Mouse (Mus musculus) neural tube, embryonic 14.5 days (tissue): ENCODE measurements around the gene Gm45713. TPM values are rescaled to one million over a fixed set of nuclear protein-coding genes. Genes with fewer than 3 reads are reported as not detected.

ENCODE experiments used
- ATAC-seq: fragments of 200-750 bp; cut with Nextera tagmentation; 2 replicates; pipeline ENCODE4 v1.8.0; 2017; ENCODE audit warnings: low read depth, mild to moderate bottlenecking, moderate TSS enrichment, moderate library complexity
- H3K27ac ChIP-seq: fragments of 300-500 bp; sonication (generic); 2 replicates; pipeline ENCODE4 v1.5.1; 2014; ENCODE audit warnings: low read depth, mild to moderate bottlenecking, control low read depth, low read length, moderate library complexity, mixed read lengths
- H3K27me3 ChIP-seq: fragments of 300-500 bp; sonication (generic); 2 replicates; pipeline ENCODE4 v1.6.1; 2014; ENCODE audit warnings: low read length; ENCODE audit not compliant: control insufficient read depth, insufficient read depth
- H3K36me3 ChIP-seq: fragments of 300-500 bp; sonication (generic); 2 replicates; pipeline ENCODE4 v1.6.1; 2014; ENCODE audit warnings: low read length, mixed read lengths; ENCODE audit not compliant: control insufficient read depth, insufficient read depth
- H3K4me1 ChIP-seq: fragments of 300-500 bp; sonication (generic); 2 replicates; pipeline ENCODE4 v1.6.1; 2014; ENCODE audit warnings: low read length; ENCODE audit not compliant: control insufficient read depth, insufficient read depth
- H3K4me2 ChIP-seq: fragments of 300-500 bp; sonication (generic); 2 replicates; pipeline ENCODE4 v1.6.1; 2014; ENCODE audit warnings: mild to moderate bottlenecking, low read depth, low read length, control low read depth
- H3K4me3 ChIP-seq: fragments of 300-500 bp; sonication (generic); 2 replicates; pipeline ENCODE4 v1.5.1; 2014; ENCODE audit warnings: low read depth, low read length, control low read depth, mixed read lengths
- H3K9ac ChIP-seq: fragments of 300-500 bp; sonication (generic); replicated peaks from 2 replicates; pipeline ENCODE4 v1.6.1; 2014; ENCODE audit warnings: low read depth, mild to moderate bottlenecking, control low read depth, low read length, mixed read lengths
- H3K9me3 ChIP-seq: fragments of 300-500 bp; sonication (generic); 2 replicates; pipeline ENCODE4 v1.6.1; 2016; ENCODE audit warnings: low read length; ENCODE audit not compliant: control insufficient read depth
- WGBS: fragments of 180-500 bp; shearing (Covaris S2); extraction: QIAGEN DNeasy Blood & Tissue Kit; methylation state at CpG from one replicate; pipeline ENCODE4 v1.1.7; 2014; 5-methylcytosine and 5-hydroxymethylcytosine counted together
- polyA plus RNA-seq: library from polyadenylated mRNA; unstranded; fragments of >200 nt; fragmentation: Nextera tagmentation; extraction: Ambion mirVana; gene quantifications from 2 replicates; pipeline ENCODE4 v1.2.1, GENCODE M21; 2014

Gene Gm45713
- polyA plus RNA-seq, 1 experiment from 2014 or later: not detected

- Histone ChIP-seq H3K27ac (no peak overlapping the region), H3K4me2 (no peak overlapping the region), H3K9me3 (no peaks in the 10 kb centered on the region), H3K36me3 (no peaks in the 10 kb centered on the region), H3K4me3 (no peak overlapping the region), H3K4me1 (peaks cover 5% of the 10 kb centered on the region), H3K27me3 (no peaks in the 10 kb centered on the region), H3K9ac (no peak overlapping the region)
- WGBS: 76% methylated on average over 4 of the region's 4 CpGs
- no peak for ATAC-seq
Observed at GRCm38 (mm10) chr7:45150321-45150720, 14.3 kb upstream of the Gm45713 start.

- H3K9me3 ChIP-seq: no peaks in the 10 kb centered on the region
- no peaks in the 10 kb centered on the region; the same call in 1 of the 2 replicates for H3K4me1 ChIP-seq
- H3K36me3 ChIP-seq: no peaks in the 10 kb centered on the region
- no peak overlapping the region for H3K27ac ChIP-seq
- H3K4me3 ChIP-seq: no peak overlapping the region
- H3K4me2 ChIP-seq: no peak overlapping the region
- 31% methylated on average over 6 of the region's 6 CpGs for WGBS
- H3K9ac ChIP-seq: no peak overlapping the region
- H3K27me3 ChIP-seq: no peaks in the 10 kb centered on the region
- no peak for ATAC-seq
Observed at GRCm38 (mm10) chr7:45149545-45149944, 13.5 kb upstream of the Gm45713 start.

- Histone ChIP-seq H3K36me3 (no peaks in the 10 kb centered on the region; the same call in 1 of the 2 replicates), H3K4me1 (no peaks in the 10 kb centered on the region; the same call in 1 of the 2 replicates), H3K4me3 (no peak overlapping the region), H3K27me3 (no peaks in the 10 kb centered on the region), H3K4me2 (no peak overlapping the region), H3K9ac (no peak overlapping the region), H3K9me3 (no peaks in the 10 kb centered on the region), H3K27ac (no peak overlapping the region)
- 58% methylated on average over 4 of the region's 4 CpGs for WGBS
- ATAC-seq: no peak
Observed at GRCm38 (mm10) chr7:45148534-45149098, 12.6 kb upstream of the Gm45713 start.

GRCm38 (mm10) chr7:45147899-45148298, 11.9 kb upstream of the Gm45713 start:
- Histone ChIP-seq H3K27me3 (no peaks in the 10 kb centered on the region), H3K4me2 (no peak overlapping the region), H3K4me3 (no peak overlapping the region), H3K36me3 (no peaks in the 10 kb centered on the region; the same call in 1 of the 2 replicates), H3K9ac (no peak overlapping the region), H3K9me3 (no peaks in the 10 kb centered on the region), H3K27ac (no peak overlapping the region), H3K4me1 (no peaks in the 10 kb centered on the region)
- 86% methylated on average over 11 of the region's 11 CpGs for WGBS
- ATAC-seq: no peak

GRCm38 (mm10) chr7:45147267-45147666, 11.2 kb upstream of the Gm45713 start:
- ATAC-seq: no peak
- Histone ChIP-seq H3K4me1 (no peaks in the 10 kb centered on the region), H3K4me2 (no peak overlapping the region), H3K27ac (no peak overlapping the region), H3K36me3 (no peaks in the 10 kb centered on the region; the same call in 1 of the 2 replicates), H3K9me3 (no peaks in the 10 kb centered on the region), H3K9ac (no peak overlapping the region), H3K27me3 (no peaks in the 10 kb centered on the region), H3K4me3 (no peak overlapping the region)
- 92% methylated on average over 11 of the region's 11 CpGs for WGBS

GRCm38 (mm10) chr7:45145460-45145859, 9.4 kb upstream of the Gm45713 start:
- no peak overlapping the region for H3K4me2 ChIP-seq
- no peak overlapping the region for H3K27ac ChIP-seq
- ATAC-seq: no peak
- no peaks in the 10 kb centered on the region for H3K27me3 ChIP-seq
- H3K9ac ChIP-seq: no peak overlapping the region
- H3K9me3 ChIP-seq: no peaks in the 10 kb centered on the region
- H3K4me1 ChIP-seq: no peaks in the 10 kb centered on the region
- H3K36me3 ChIP-seq: no peaks in the 10 kb centered on the region; the same call in 1 of the 2 replicates
- H3K4me3 ChIP-seq: no peak overlapping the region
- WGBS: 92% methylated on average over 8 of the region's 8 CpGs

GRCm38 (mm10) chr7:45144368-45145174, 8.5 kb upstream of the Gm45713 start:
- 85% methylated on average over 13 of the region's 13 CpGs for WGBS
- no peak overlapping the region for H3K9ac ChIP-seq
- H3K27ac ChIP-seq: no peak overlapping the region

GRCm38 (mm10) chr7:45141914-45142313, 5.9 kb upstream of the Gm45713 start:
- no peaks in the 10 kb centered on the region for H3K9me3 ChIP-seq
- H3K27me3 ChIP-seq: peaks cover 2% of the 10 kb centered on the region; the same call in 1 of the 2 replicates
- no peak overlapping the region for H3K4me2 ChIP-seq
- no peak overlapping the region for H3K9ac ChIP-seq
- H3K4me3 ChIP-seq: no peak overlapping the region
- H3K36me3 ChIP-seq: no peaks in the 10 kb centered on the region; the same call in 1 of the 2 replicates
- no peaks in the 10 kb centered on the region for H3K4me1 ChIP-seq
- no peak for ATAC-seq
- H3K27ac ChIP-seq: no peak overlapping the region
- WGBS: 96% methylated on average over 5 of the region's 5 CpGs

More at GRCm38 (mm10) chr7:45144368-45145174, 8.5 kb upstream of the Gm45713 start:
- Histone ChIP-seq H3K9me3 (no peaks in the 10 kb centered on the region), H3K27me3 (no peaks in the 10 kb centered on the region), H3K4me2 (no peak overlapping the region), H3K4me3 (no peak overlapping the region), H3K36me3 (no peaks in the 10 kb centered on the region; the same call in 1 of the 2 replicates), H3K4me1 (no peaks in the 10 kb centered on the region)
- no peak for ATAC-seq

- H3K27ac ChIP-seq: no peak overlapping the region
- no peaks in the 10 kb centered on the region for H3K9me3 ChIP-seq
- H3K4me2 ChIP-seq: no peak overlapping the region
- ATAC-seq: no peak
- no peak overlapping the region for H3K9ac ChIP-seq
- H3K27me3 ChIP-seq: peaks cover 2% of the 10 kb centered on the region; the same call in 1 of the 2 replicates
- H3K4me3 ChIP-seq: no peak overlapping the region
- WGBS: 90% methylated on average over 3 of the region's 3 CpGs
- H3K36me3 ChIP-seq: no peaks in the 10 kb centered on the region; the same call in 1 of the 2 replicates
- H3K4me1 ChIP-seq: no peaks in the 10 kb centered on the region
Observed at GRCm38 (mm10) chr7:45141319-45141718, 5.3 kb upstream of the Gm45713 start.
